Mouse (Mus musculus) G1E (cell line): ENCODE results near the gene Lias. TPM values are rescaled to one million over a fixed set of nuclear protein-coding genes. Genes with fewer than 3 reads are reported as not detected.
A peak's percentile ranks its signal among the peaks of the same experiment; 100 is the strongest.

ENCODE experiments used
- ATAC-seq: 2 replicates; pipeline ENCODE4 v1.8.0; 2016; ENCODE audit warnings: mild to moderate bottlenecking; ENCODE audit not compliant: insufficient number of reproducible peaks, poor library complexity, low FRiP score, severe bottlenecking; ENCODE audit errors: extremely low read depth
- DNase-seq: peaks from one replicate; pipeline ENCODE4 v3.0.0; 2012; ENCODE audit warnings: low spot score
- H3K27me3 ChIP-seq: 2 replicates; pipeline ENCODE4 v1.6.1; 2012; ENCODE audit warnings: mild to moderate bottlenecking, low read length, inconsistent platforms; ENCODE audit not compliant: insufficient read depth
- H3K36me3 ChIP-seq: replicated peaks from 2 replicates; pipeline ENCODE3; 2012; ENCODE audit warnings: mild to moderate bottlenecking, inconsistent platforms
- H3K4me1 ChIP-seq: 2 replicates; pipeline ENCODE4 v1.6.1; 2012; ENCODE audit warnings: low read depth, low read length, inconsistent platforms, mixed read lengths; ENCODE audit not compliant: insufficient read depth
- H3K4me3 ChIP-seq: 2 replicates; pipeline ENCODE4 v1.5.1; 2012; ENCODE audit warnings: low read depth, mild to moderate bottlenecking, inconsistent platforms, low read length, moderate library complexity, mixed read lengths
- H3K9me3 ChIP-seq: replicated peaks from 2 replicates; pipeline ENCODE4 v1.6.1; 2012; ENCODE audit warnings: inconsistent platforms
- CTCF ChIP-seq: IDR thresholded peaks from 2 replicates; pipeline ENCODE4 v1.5.1; 2012; ENCODE audit warnings: low read depth, low read length, inconsistent platforms, mixed read lengths
- GATA1 ChIP-seq: IDR thresholded peaks from 2 replicates; pipeline ENCODE4 v1.6.1; 2012; ENCODE audit warnings: borderline replicate concordance, low read length, inconsistent platforms, mixed read lengths
- GATA2 ChIP-seq: IDR thresholded peaks from 2 replicates; pipeline ENCODE4 v1.6.1; 2012; ENCODE audit warnings: low read depth, low read length, inconsistent platforms, borderline replicate concordance
- POLR2AphosphoS5 ChIP-seq: IDR thresholded peaks from 2 replicates; pipeline ENCODE4 v1.6.1; 2012; ENCODE audit warnings: low read depth, low read length, inconsistent platforms; ENCODE audit not compliant: insufficient replicate concordance
- TAL1 ChIP-seq: conservative IDR thresholded peaks from 2 replicates; pipeline ENCODE4 v1.6.1; 2012; ENCODE audit warnings: low read depth, low read length, inconsistent platforms, mixed read lengths
- polyA plus RNA-seq: library from polyadenylated mRNA; stranded (reverse); fragments of >175 nt; gene quantifications from 2 replicates; pipeline ENCODE4 v1.2.3, GENCODE M21; 2012
- total RNA-seq, 2 experiments: library from RNA; stranded (forward) in 1 of 2; stranded (reverse) in 1 of 2; fragments of 200-1000 nt in 1 of 2; fragments of >200 nt in 1 of 2; fragmentation: Nextera tagmentation in 1 of 2; gene quantifications; 2 replicates each; pipeline ENCODE4 v1.2.3; 2014 to 2017

Lias gene
- total and polyA plus RNA-seq, 3 experiments = 10.8 to 60.7 (median 53.1) TPM

DNA sequence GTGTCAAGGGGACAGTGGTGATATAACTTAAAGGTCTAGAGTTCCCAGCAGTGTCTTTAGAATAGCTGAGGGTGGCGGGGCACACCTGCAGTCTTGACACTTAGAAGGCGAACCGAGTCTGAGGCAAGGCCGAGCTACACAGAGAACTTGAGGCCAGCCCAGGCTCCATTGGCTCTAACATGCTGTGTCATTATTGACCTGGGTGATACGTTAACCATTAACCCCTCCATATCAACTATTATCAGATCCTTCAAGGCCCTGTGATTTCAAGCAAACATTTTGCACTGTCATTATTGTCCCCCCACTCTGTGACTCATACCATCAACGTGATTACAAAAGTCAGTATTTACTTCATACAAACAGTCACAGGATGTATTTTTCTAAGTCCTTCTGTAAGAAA, 32.9 kb downstream of the Lias start:
- Histone ChIP-seq H3K4me3 (peak overlapping the region; percentile 36; the same call in 1 of the 2 replicates), H3K36me3 (peaks cover 19% of the 10 kb centered on the region), H3K27me3 (no peaks in the 10 kb centered on the region), H3K9me3 (no peaks in the 10 kb centered on the region), H3K4me1 (peaks cover 49% of the 10 kb centered on the region)
- ATAC-seq (peak; percentile 68), DNase-seq (peak; percentile 8)
- TF ChIP-seq TAL1 (no peak), CTCF (no peak), GATA1 (no peak), POLR2AphosphoS5 (no peak), GATA2 (no peak)

GRCm38 (mm10) chr5:65425251-65425650, 34.0 kb downstream of the Lias start:
- peaks cover 19% of the 10 kb centered on the region for H3K36me3 ChIP-seq
- no peaks in the 10 kb centered on the region for H3K9me3 ChIP-seq
- no peak for TF ChIP-seq POLR2AphosphoS5
- no peak for TF ChIP-seq TAL1
- no peak for TF ChIP-seq GATA2
- TF ChIP-seq CTCF = no peak
- no peak for TF ChIP-seq GATA1

DNA sequence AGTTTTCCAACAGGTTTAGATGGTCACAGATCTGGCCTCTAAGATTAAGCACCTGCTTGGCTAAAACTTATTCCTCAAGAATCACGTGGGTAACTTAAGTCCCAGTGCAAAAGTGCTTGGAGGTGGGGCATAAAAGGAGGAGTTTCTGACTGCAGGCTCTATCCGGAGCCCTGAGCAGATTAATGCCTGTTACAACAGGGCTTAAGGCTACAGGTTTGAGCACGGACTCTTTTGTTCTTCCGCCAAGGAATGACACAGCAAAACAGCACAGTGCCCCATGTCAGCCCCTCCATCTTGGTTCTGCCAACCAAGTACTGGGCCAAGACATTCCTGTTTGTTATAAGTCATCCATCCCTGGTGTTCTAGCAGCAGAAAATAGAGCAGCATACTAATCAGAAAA, 37.0 kb downstream of the Lias start:
- no peak for DNase-seq
- H3K36me3 ChIP-seq = peaks cover 5% of the 10 kb centered on the region
- H3K27me3 ChIP-seq = no peaks in the 10 kb centered on the region
- TF ChIP-seq TAL1 = no peak
- no peak for TF ChIP-seq GATA2
- TF ChIP-seq CTCF = no peak
- H3K4me3 ChIP-seq = no peak overlapping the region
- ATAC-seq = no peak
- no peaks in the 10 kb centered on the region for H3K9me3 ChIP-seq
- H3K4me1 ChIP-seq = peaks cover 24% of the 10 kb centered on the region

More at GRCm38 (mm10) chr5:65425251-65425650, 34.0 kb downstream of the Lias start:
- H3K4me1 ChIP-seq = peaks cover 47% of the 10 kb centered on the region
- no peak for DNase-seq
- ATAC-seq = no peak
- H3K4me3 ChIP-seq = no peak overlapping the region
- no peaks in the 10 kb centered on the region for H3K27me3 ChIP-seq

DNA sequence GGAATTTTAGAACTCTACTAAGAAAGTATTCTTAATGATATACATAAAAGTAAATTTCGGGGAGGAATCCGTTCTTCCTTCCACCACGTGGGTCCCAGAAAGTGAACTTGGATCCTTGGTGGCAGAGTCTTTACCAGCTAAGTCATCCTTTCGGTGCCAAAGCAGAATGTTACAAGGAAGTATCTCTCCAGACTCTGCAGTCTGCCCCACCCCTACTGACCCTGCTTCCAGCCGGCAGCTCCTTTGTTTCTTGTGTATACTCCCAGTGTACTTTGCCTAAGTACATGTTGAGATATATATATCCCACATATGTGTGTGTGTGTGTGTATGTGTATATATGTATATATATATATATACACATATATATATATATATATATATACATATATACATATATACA, 38.1 kb downstream of the Lias start:
- Histone ChIP-seq H3K9me3 (no peaks in the 10 kb centered on the region), H3K4me3 (no peak overlapping the region), H3K27me3 (no peaks in the 10 kb centered on the region), H3K36me3 (peaks cover 4% of the 10 kb centered on the region), H3K4me1 (peaks cover 19% of the 10 kb centered on the region)
- TF ChIP-seq TAL1 (no peak), CTCF (no peak), GATA1 (no peak), GATA2 (no peak), POLR2AphosphoS5 (no peak)
- no peak for ATAC-seq
- no peak for DNase-seq

- TF ChIP-seq GATA2 (no peak), GATA1 (no peak), POLR2AphosphoS5 (no peak), CTCF (no peak), TAL1 (no peak)
- ATAC-seq (no peak), DNase-seq (no peak)
- H3K27me3 ChIP-seq = peaks cover 13% of the 10 kb centered on the region
- H3K9me3 ChIP-seq = no peaks in the 10 kb centered on the region
- peaks cover 28% of the 10 kb centered on the region for H3K4me1 ChIP-seq
- no peaks in the 10 kb centered on the region for H3K36me3 ChIP-seq
- peak overlapping the region; percentile 87 for H3K4me3 ChIP-seq
These were observed 43.4 kb downstream of the Lias start for GRCm38 (mm10) chr5:65434471-65435362.

- no peak for TF ChIP-seq GATA1
- TF ChIP-seq CTCF = no peak
- no peak for TF ChIP-seq TAL1
- no peak for TF ChIP-seq GATA2
- TF ChIP-seq POLR2AphosphoS5 = no peak
- no peaks in the 10 kb centered on the region for H3K9me3 ChIP-seq
- peaks cover 28% of the 10 kb centered on the region for H3K4me1 ChIP-seq
- no peaks in the 10 kb centered on the region for H3K36me3 ChIP-seq
- H3K27me3 ChIP-seq = peaks cover 13% of the 10 kb centered on the region
- no peak for ATAC-seq
- peak; percentile 31 for DNase-seq
- peak overlapping the region; percentile 87 for H3K4me3 ChIP-seq
These were observed 44.1 kb downstream of the Lias start for GRCm38 (mm10) chr5:65435363-65435805.
